8 mouse cellular contexts compared by ENCODE assay signal in genomic region chr13:58157447-58158098, GRCm38 (mm10). TPM values are rescaled to one million over a fixed set of nuclear protein-coding genes. Genes with fewer than 3 reads are reported as not detected.
DNase-seq lines count a peak whose midpoint lies in the region; ATAC-seq and TF ChIP-seq lines count a peak whose summit lies in the region.

Gene Idnk (plus strand): TSS chr13:58157649.

- peak; percentile 97 for ATAC-seq in erythroblast, adult 5-6 weeks (replicated peaks; ENCODE audit: low FRiP score, poor library complexity, severe bottlenecking)
- ATAC-seq in kidney, embryonic 14.5 days (ENCODE audit: low FRiP score, low TSS enrichment) = peak; percentile 86
- ATAC-seq in limb, embryonic 15.5 days (ENCODE audit: insufficient number of reproducible peaks, low FRiP score, low TSS enrichment, low read depth) = peak; percentile 63; the same call in 1 of the 2 replicates
- ATAC-seq in midbrain, postnatal 0 days (ENCODE audit: low FRiP score) = peak; percentile 86

- peaks cover 18% of the 10 kb centered on the region for H3K4me1 ChIP-seq in heart, embryonic 10.5 days
- H3K4me1 ChIP-seq in kidney, embryonic 14.5 days (ENCODE audit: control insufficient read depth, insufficient read depth, low read length) = no peaks in the 10 kb centered on the region; the same call in 1 of the 2 replicates
- H3K4me1 ChIP-seq in limb, embryonic 15.5 days = peaks cover 6% of the 10 kb centered on the region
- H3K4me1 ChIP-seq in midbrain, postnatal 0 days (ENCODE audit: insufficient read depth, low read length) = no peaks in the 10 kb centered on the region; the same call in 1 of the 2 replicates

- H3K4me3 ChIP-seq in C2C12 (ENCODE audit: insufficient read depth, poor library complexity, severe bottlenecking) = peak within 1 kb of the TSS; percentile 48
- peak within 1 kb of the TSS; percentile 96 for H3K4me3 ChIP-seq in heart, embryonic 10.5 days
- peak within 1 kb of the TSS; percentile 58 for H3K4me3 ChIP-seq in kidney, embryonic 14.5 days (ENCODE audit: low read length)
- peak within 1 kb of the TSS; percentile 86 for H3K4me3 ChIP-seq in limb, embryonic 15.5 days
- H3K4me3 ChIP-seq in midbrain, postnatal 0 days (ENCODE audit: low read depth, low read length) = peak within 1 kb of the TSS; percentile 81

- H3K9ac ChIP-seq in kidney, embryonic 14.5 days (ENCODE audit: low read depth, low read length) = peak within 1 kb of the TSS; percentile 53
- H3K9ac ChIP-seq in limb, embryonic 15.5 days = peak within 1 kb of the TSS; percentile 76
- H3K9ac ChIP-seq in midbrain, postnatal 0 days (replicated peaks; ENCODE audit: low read length, poor library complexity, severe bottlenecking) = peak within 1 kb of the TSS; percentile 79

- no peaks in the 10 kb centered on the region for H3K27me3 ChIP-seq in C2C12 (ENCODE audit: control insufficient read depth, insufficient read depth, insufficient read length)
- no peaks in the 10 kb centered on the region for H3K27me3 ChIP-seq in heart, embryonic 10.5 days (ENCODE audit: insufficient read depth, poor library complexity, severe bottlenecking)
- no peaks in the 10 kb centered on the region for H3K27me3 ChIP-seq in kidney, embryonic 14.5 days (ENCODE audit: control insufficient read depth, insufficient read depth, low read length)
- no peaks in the 10 kb centered on the region for H3K27me3 ChIP-seq in limb, embryonic 15.5 days
- no peaks in the 10 kb centered on the region for H3K27me3 ChIP-seq in midbrain, postnatal 0 days (ENCODE audit: insufficient read depth, low read length)

- H3K79me3 ChIP-seq in C2C12 (ENCODE audit: low read depth) = no peaks in the 10 kb centered on the region

- H3ac ChIP-seq in C2C12 (ENCODE audit: control insufficient read depth, insufficient read length, low read depth) = peak within 1 kb of the TSS; percentile 86

- H3K79me2 ChIP-seq in C2C12 (ENCODE audit: control insufficient read depth, insufficient read depth) = no peaks in the 10 kb centered on the region

- H3K36me3 ChIP-seq in C2C12 (ENCODE audit: control insufficient read depth, insufficient read depth) = no peaks in the 10 kb centered on the region
- H3K36me3 ChIP-seq in heart, embryonic 10.5 days = peaks cover 25% of the 10 kb centered on the region
- peaks cover 7% of the 10 kb centered on the region; the same call in 1 of the 2 replicates for H3K36me3 ChIP-seq in kidney, embryonic 14.5 days (ENCODE audit: control insufficient read depth, insufficient read depth, low read length)
- peaks cover 20% of the 10 kb centered on the region for H3K36me3 ChIP-seq in limb, embryonic 15.5 days
- peaks cover 11% of the 10 kb centered on the region for H3K36me3 ChIP-seq in midbrain, postnatal 0 days (ENCODE audit: insufficient read depth, low read length)

- DNase-seq in brain, adult 2 months (ENCODE audit: low read depth, low spot score) = peak; percentile 93
- peak; percentile 95 for DNase-seq in heart, embryonic 10.5 days (ENCODE audit: low spot score)
- peak; percentile 87 for DNase-seq in midbrain, postnatal 0 days (ENCODE audit: low spot score)
- peak; percentile 85 to 91 for DNase-seq in spleen, postnatal 10 days (ENCODE audit: low spot score in 2 of 2)

- peak within 1 kb of the TSS; percentile 71 for H3K4me2 ChIP-seq in kidney, embryonic 14.5 days (replicated peaks; ENCODE audit: low read depth, low read length)
- peak within 1 kb of the TSS; percentile 95 for H3K4me2 ChIP-seq in limb, embryonic 15.5 days
- peak within 1 kb of the TSS; percentile 95 for H3K4me2 ChIP-seq in midbrain, postnatal 0 days (ENCODE audit: low read depth, low read length, poor library complexity, severe bottlenecking)

- peak within 1 kb of the TSS; percentile 90 for H3K27ac ChIP-seq in heart, embryonic 10.5 days
- no peak within 1 kb of the TSS for H3K27ac ChIP-seq in kidney, embryonic 14.5 days (ENCODE audit: low read depth, low read length)
- peak within 1 kb of the TSS; percentile 69 for H3K27ac ChIP-seq in limb, embryonic 15.5 days
- peak within 1 kb of the TSS; percentile 82 for H3K27ac ChIP-seq in midbrain, postnatal 0 days (ENCODE audit: low read depth, low read length)

- peaks cover 3% of the 10 kb centered on the region; the same call in 1 of the 2 replicates for H3K9me3 ChIP-seq in heart, embryonic 10.5 days
- 0 out of 2 replicates have a peak, but pooled peaks cover 2% of the 10 kb centered on the region for H3K9me3 ChIP-seq in kidney, embryonic 14.5 days (ENCODE audit: control insufficient read depth, low read length)
- H3K9me3 ChIP-seq in limb, embryonic 15.5 days = no peaks in the 10 kb centered on the region
- H3K9me3 ChIP-seq in midbrain, postnatal 0 days (ENCODE audit: low read length) = no peaks in the 10 kb centered on the region

- no peak for TF ChIP-seq CTCF in C2C12 (IDR thresholded peaks at IDR 0.05; ENCODE audit: control insufficient read depth, insufficient read depth, insufficient read length)
- TF ChIP-seq CTCF in midbrain, postnatal 0 days (IDR thresholded peaks at IDR 0.05) = peak; percentile 59

- WGBS in heart, embryonic 10.5 days = under 1% methylated on average over 30 of the region's 30 CpGs
- WGBS in kidney, embryonic 14.5 days = under 1% methylated on average over 30 of the region's 30 CpGs
- WGBS in limb, embryonic 15.5 days = under 1% methylated on average over 30 of the region's 30 CpGs
- WGBS in midbrain, postnatal 0 days = 0% methylated on average over 30 of the region's 30 CpGs

TF ChIP-seq in C2C12, 6 proteins besides CTCF, POLR2A, EP300 and RAD21:
- TF ChIP-seq MYOG (IDR thresholded peaks at IDR 0.05; ENCODE audit: control insufficient read depth, extremely low read depth, insufficient read length) = no peak

RNA-seq across cellular contexts. Expression of gene Idnk, which starts in this region (rescaled TPM):
- 11.7 TPM for polyA plus RNA-seq in C2C12 (2012; fragmentation: generic; extraction: Trizol)
- total RNA-seq in erythroblast, adult 5-6 weeks (2015; ENCODE audit: low replicate concordance) = 9.2 and 15.0 TPM in 2 replicates
- 4.7 and 14.4 TPM in 2 replicates for total RNA-seq in erythroblast, adult 5-6 weeks (2017; ENCODE audit: low replicate concordance)
- polyA plus RNA-seq in heart, embryonic 10.5 days (2016; fragmentation: Nextera tagmentation; extraction: Ambion mirVana) = 35.0 and 36.5 TPM in 2 replicates
- 33.4 and 41.8 TPM in 2 replicates for polyA plus RNA-seq in kidney, embryonic 14.5 days (2014; fragmentation: Nextera tagmentation; extraction: Ambion mirVana)
- 29.3 and 33.0 TPM in 2 replicates for polyA plus RNA-seq in limb, embryonic 15.5 days (2015; fragmentation: Nextera tagmentation; extraction: Ambion mirVana)
- total RNA-seq in midbrain, postnatal 0 days (2014; rRNA removed) = 18.4 and 23.3 TPM in 2 replicates
- 54.3 and 54.6 TPM in 2 replicates for polyA plus RNA-seq in midbrain, postnatal 0 days (2015; fragmentation: Nextera tagmentation; extraction: Ambion mirVana)
